Mouse (Mus musculus): ENCODE measurements around the gene Camta1.
A peak's percentile ranks its signal among the peaks of the same experiment; 100 is the strongest.

The Camta1 gene

DNA sequence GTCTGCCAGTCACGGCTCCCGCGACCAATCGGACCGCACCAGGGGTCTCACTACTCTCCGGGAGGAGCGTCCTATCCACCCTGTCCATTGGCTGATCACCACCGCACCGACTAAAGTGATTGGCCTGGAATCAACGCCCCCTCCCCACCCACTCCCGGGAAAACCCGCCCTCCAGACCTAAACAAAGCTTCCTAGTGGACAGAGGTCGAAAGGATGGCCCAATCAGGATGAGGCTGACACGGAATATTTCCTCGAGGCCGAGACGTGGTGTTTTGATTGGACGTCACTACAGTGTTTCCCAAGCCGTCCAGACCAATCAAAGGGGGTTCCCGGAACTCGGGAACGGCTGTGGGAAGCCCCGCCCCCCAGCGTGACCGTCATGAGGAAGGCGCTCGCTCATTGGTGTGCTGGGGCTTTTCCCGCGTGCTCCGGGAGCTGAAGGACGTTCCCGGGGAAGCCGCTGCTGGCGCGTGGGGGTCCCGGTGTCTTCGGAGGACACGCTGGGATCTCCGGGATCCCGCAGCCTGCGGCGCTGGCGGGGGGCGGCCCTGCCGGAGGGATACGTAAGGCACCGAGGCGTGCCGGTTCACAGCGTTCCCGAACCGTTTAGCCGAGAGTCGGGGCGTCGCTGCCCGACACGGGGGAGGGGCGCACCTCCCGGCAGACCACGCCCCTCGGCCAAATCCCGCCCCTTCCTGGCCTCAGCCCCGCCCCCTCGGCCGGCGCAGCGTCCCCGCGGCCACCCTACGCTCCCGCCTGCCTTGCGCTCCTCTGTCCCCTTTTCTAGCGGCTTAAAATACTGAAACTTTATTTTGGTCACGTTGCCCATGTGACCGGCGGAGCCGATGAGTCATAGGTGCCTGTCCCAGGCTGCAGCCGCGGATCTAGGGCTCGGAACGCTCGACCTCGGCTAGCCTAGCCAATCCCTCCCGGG, at the start of gene Camta1:
Gene Camta1 (minus strand): TSS at position 71 of the 934 bp plus-strand sequence.
- peak; percentile 98 to 99 for DNase-seq

DNA sequence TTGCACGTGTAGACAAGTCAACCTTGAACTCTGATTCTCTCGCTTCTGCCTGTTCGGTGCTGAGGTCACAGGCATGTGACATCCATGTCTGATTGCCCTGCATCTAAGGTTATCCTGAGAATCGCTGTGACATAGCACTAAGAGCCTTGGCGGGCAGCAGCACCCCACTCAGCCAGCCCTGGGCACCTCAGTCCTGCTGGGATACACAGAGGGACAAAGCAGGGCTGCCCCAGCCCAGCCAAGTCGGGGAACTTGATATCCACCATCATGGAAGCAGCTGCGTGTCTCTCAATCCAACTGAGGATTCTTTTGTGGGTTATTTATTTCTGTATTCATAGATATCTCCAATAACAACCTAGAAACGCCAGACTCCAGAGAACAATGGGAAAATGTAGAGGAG, 47.1 kb upstream of the Camta1 start:
- no peak for DNase-seq

DNA sequence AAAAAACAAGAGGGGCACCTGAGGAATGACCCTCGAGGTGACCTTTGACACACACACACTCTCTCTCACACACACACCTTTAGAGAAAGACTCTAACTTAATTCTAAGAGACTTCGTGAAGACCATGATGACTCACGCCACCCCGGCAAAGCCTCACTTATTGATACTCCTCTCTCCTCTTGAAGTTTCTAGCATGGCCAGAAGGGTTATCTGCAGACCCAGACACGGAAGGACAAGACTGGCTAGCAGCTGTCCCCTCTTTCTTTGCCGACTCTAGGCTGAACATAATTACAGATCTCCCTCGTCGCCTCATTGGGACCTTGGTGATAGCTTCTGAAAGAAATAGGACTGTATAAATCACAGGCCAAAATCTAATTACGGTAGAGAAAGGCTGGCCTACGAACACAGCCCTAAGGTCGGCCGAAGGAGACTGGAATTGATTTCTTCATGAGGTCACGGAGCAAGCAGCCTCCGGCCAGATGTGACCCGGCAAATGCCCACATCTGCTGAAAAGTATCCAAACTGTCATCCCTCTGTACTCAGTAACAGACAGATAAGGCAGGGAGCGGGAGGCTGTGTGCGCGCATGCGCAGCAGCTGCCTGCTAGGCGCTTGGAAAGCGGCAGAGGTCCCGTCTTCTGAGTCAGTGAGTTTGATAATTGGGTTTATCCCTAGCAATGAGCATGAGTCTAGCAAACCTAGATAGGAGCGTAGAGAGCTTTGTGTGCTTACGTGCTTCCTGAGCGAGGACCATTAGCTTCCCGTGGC, 46.1 kb upstream of the Camta1 start:
- DNase-seq, result no peak

DNA sequence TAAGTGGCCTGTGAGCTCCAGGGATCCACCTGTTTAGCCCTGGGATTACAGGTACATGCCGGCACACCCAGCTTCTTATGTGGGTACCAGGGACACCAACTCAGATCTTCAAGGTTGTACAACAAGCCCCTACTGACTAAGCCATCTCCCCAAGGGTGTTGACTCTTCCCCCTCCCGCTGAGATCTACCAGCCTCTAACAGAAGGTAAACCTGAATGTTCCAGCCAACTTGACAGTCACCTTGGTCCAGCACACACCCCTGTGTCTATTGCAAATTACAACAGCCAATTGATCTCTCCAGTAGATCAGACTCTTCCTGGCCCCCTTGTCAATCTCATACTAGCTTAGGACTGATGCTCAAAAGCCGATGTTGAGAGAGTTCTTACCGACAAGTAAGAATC, 43.9 kb upstream of the Camta1 start:
- DNase-seq, result no peak

DNA sequence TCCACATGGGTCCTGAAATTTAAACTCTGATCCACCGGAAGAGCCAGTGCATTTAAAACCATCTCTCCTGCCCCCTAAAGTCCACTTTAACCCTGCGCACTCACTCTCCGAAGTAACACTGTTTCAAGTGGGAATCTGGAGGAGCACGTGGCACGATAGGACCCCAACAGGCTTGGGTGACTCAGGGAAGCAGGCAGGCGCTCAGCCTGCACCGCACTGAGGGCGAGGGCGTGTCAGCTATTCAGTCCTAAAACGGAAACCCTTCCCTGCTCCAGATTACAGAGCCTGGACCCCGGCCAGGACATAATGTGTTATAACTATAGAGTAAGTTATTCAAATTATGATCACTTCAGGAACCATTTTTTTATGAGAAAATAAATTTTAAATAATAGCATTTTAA, 42.4 kb upstream of the Camta1 start:
- DNase-seq, result no peak

DNA sequence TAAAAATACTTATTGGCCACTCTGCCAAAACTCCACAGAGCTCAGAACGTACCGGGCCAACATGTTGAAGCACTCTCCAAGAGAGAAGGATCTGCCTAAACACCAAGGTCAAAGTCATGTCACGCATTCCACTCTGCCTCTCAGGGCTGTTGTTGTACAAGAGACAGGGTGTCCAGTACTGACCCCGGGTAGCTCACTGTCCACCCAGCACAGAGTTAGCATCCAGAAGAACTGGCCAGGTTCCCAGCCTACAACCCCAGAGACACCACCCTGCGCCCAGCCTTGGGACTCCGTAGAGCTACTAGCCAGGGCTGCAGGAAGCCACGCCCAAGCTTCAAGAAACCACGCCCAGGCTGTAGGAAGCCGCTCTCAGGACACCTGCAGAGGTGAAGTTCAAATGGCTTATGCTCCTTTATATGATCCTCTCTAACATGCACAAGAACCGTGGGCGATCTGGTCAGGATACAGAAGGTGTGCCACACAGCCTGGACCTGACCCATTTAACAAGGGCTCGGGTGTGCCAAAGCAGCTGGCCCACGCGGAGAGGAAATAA, 41.1 kb upstream of the Camta1 start:
- DNase-seq, result no peak

DNA sequence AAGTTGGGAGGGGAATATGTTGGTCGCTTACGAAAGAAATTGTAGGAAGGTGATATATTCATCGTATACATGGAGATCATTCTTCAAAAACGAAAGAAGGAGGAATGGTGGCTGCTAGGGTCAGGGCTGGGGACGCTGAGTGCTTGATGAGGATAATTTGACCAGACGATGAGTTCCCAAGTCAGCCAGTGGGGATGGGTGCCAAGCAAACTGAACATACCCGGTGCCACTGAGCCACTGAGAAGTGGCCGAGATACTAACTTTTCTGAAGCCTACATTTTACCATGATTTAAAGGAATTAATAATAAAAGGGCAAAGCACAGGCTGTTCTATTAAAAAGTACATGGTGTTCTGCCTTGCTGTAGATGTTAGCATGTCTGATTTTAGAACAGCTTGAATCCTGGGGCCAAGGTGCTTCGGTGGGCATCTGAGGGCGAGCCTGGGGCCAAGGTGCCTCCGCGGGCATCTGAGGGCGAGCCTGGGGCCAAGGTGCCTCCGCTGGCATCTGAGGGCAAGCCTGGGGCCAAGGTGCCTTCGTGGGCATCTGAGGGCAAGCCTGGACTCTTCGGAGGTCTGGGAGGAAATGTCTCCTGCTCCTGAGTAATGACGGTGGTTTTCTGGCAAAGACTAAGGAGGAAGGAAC, 40.5 kb upstream of the Camta1 start:
- no peak for DNase-seq

DNA sequence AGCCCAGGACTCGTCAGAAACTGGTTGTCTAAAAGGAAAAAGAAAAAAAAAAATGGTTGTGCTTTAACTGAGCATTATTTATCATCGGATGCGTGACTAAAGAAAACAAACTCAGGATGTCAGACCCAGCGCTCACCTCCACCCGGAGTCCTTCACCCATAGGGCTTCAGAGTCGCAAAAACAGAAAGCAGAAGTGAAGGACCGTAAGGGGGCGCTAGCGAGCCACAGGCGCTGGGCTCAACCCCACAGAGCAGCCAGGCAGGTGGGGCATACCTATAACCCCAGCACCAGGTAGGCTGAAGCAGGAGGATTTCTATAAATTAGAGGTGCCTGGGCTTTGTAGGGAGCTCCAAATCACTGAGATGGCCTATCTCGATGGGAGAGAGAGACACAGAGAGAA, 39.7 kb upstream of the Camta1 start:
- DNase-seq, result no peak

DNA sequence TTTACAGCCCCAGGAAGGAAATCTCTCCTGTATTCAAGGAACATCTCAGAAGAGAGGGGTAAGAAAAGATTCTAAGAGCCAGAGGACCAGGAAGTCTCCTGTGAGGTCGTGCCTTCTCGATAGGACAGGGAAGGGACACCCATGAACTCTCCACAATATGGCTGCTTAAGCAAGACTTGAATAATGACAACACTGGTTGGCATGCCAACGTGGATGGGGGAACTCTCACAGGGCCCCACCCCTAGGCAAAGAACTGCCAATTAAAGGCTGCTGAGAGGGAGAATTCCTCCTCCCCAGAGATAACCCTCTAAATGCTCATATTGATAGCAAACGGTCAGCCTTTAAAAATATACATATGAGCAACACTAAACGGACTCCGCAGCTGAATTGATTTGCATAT, 39.1 kb upstream of the Camta1 start:
- no peak for DNase-seq

DNA sequence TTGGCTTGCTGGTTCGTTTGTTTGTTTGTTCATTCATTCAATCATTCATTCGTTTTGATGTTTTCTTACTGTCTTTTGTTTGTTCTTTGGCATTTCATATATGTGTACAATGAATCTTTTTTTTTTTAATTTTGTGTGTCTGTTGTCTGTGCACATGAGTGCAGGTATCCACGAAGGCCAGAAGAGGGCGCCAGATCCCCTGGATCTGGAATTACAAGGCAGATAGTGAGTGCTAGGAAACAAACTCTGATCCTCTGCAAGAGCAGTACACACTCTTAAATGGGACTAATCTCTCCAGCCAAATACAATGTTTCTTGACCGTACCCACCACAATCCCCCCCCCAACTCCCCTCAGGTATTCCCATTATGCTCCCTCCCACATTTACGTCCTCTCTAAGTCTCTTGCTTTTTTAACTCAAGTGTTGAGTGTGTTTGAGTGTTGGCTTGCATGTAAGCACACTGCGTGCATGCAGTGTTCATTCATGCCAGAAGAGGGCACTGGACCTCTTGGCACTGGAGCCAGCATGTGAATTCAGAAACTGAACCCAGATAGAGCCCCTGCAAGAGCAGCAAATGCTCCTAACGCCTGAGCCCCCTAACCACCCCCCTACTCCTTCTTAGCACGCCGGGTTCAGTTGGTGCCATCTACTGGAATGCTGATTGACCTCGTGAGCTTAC, 38.2 kb upstream of the Camta1 start:
- no peak for DNase-seq

DNA sequence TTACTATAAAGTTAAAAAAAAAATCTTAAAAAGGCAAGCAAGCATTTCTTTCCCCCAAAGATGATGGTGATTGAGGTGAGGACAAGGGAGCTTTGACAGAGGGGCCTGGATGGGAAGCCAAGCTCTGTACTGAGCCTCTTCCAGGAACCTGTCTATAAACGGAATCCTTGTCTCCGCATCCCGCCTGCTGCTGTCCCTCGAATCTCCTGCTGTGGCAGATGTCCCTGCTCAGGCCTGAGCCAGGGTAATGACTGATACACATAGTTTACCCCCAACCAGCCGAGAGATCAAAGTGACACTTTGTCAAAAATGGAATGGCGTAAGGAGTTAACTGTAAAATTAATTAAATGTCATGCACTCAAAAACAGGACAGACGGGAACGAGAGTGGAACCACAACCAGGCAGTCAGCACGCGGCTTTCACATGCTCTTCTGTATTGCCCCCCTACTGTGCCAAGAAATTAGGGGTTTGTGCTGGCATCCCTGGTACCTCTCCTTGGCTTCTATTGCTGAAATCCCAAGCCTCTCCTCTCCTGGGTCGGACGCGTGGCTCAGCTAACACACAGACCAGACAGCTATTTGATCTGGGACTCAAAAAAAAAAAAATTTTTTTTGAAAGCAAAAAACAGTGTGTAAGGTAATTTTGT, 37.0 kb upstream of the Camta1 start:
- DNase-seq, result no peak

DNA sequence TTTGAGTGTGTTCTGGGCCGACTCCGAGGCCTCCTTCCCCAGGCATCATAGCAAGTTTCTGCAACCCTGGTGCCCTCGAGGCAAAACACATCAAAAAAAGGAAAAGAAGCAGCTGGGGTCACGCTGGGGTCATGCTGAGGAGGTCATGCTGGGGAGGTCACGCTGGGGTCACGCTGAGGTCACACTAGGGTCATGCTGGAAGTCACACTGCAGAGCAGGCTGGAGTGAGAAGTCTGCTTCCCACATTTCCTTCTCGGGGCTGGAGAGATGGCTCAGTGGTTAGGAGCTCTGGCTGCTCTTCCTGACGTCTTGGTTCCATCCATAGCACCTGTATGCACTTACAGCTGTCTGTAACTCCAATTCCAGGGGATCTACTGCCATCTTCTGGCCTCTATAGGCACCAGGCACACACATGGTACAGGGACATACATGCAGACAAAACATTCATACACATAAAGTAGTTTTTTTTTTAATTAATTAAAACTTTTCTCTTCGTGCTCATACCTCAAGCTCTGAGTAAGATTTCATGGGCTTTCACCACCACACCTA, 35.5 kb upstream of the Camta1 start:
- DNase-seq, result no peak

DNA sequence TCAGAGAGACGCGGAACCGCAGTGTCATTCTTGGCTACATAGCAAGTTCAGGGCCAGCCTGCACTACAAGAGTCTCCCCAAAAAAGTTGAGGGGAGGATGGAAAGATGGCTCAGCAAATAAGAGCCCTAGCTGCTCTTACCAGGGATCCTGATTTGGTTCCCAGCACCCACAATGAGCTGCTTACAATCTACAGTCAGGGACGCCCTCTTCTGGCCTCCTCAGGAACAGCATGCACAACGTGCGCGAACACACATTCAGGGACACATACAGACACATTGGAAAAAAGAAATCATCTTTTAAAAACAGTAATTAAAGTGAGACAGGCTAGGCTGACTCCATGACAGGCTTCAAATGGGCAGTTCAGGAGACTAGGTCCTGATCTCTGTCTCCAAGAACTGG, 33.9 kb upstream of the Camta1 start:
- DNase-seq, result no peak

DNA sequence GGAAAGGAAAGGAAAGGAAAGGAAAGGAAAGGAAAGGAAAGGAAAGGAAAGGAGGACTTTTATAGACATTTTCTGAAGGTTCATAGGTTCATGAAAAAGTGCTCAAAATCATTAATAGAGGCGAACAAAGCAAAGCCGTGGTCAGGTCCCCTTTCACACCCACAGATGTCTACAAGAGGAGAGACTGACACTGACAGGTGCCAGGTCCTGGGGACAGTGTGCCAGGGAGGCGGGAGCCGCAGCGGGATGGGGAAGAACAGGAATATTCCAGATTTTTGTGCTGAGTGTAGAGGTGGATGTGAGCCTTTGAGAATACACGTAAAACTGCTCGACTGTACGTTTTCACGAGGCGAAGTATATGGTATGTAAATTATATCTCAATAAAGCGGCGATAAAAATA, 33.2 kb upstream of the Camta1 start:
- no peak for DNase-seq

DNA sequence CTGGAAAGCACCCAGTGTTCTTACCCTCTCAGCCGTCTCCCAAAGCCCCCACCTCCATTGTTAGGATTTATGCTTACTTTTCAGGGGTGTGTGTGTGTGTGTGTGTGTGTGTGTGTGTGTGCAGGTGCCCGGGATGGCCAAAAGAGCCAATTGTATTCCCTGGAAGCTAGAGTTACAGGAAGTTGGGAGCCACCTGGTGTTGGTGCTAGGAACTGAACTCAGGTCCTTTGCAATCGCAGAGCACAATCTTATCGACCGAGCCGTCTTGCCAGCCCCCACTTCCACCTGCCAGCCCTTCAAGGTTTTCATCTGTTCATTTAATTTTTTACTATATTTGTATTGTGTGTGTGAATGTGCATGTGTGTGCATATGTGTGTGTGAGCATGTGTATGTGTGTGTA, 31.6 kb upstream of the Camta1 start:
- DNase-seq, result no peak

DNA sequence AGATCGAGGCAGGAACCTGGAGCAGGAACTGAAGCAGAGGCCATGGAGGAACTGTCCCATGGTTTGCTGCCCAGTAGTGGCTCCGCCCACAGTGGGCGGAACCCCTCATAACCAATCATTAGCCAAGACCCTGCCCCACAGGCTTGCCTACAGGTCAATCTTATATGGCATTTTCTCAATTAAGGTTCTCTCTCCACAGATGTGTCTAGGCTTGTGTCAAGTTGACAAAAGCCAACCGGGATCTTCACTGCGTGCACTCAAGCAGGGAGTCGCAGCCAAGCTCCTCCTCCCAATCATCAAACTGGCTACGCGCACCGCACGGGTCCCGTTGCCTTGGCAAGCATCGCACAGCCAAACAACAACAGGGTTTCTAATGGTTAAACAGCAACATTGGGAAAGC, 19.9 kb upstream of the Camta1 start:
- DNase-seq, result no peak

DNA sequence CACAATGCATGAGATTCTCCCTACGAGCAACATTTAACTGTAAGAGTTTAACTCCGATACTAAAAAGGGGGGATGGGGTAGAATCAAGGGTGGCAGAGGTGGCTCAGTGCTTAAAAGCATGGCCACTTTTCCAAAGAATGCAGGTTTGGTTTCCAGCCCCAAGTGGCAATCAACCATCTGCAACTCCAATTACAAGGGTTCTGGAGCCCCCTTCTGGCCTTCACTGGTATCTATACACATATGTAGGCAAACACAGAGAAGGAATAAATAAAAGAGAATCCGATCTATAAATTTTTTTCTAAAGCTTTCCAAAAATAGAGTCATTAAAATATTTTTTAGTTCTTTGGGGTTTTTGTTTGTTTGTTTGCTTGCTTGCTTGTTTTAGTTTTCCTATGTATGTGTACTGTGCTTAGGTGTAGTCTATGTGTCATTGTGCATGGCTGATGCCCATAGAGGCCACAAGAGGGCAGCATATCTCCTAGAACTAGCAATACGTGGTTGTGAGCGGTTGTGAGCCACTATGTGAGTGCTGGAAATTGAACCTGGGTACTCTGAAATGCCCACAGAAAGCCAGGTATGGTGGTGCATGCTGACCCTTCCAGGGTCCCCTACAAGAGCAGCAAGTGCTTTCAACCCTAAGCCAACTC, 18.5 kb upstream of the Camta1 start:
- no peak for DNase-seq

DNA sequence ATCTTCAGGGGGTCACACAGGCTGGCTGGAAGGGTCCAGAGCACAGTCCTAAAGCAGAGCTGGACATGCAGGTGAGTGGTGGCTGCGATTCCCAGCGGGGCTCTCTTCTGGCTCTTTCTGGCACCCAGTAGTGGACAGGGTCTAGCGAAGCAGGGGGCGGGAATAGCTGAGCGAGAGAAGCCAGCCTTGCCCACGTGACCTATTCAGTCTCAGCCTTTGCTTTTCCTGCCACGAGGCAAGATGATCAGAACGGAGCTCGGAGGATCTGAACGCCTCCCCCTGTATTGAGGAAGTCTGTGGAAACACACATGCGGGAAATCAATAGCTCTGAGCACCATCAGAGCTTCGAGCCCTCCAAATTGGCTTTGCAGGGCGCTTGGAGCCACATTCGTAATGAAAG, 14.7 kb upstream of the Camta1 start:
- no peak for DNase-seq

DNA sequence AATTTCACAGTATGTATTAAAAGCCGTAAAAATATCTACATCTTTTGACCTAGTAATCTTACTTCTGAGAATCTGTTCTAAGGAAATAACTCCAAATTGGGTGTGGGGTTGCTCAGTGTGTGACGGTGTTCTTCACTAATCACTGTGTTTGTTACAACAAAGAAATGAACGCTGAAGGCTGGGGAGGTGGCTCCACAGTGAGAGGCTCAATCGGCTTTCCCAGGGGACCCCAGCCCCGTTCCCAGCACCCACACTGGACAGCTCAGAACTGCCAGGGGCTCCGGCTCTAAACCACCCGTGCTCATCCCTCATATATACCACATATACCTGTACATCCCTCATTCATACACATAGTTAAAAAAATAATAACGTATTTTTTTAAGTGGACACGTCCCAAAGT, 1.8 kb upstream of the Camta1 start:
- DNase-seq, result peak in 1 of 2 experiments; percentile 7

DNA sequence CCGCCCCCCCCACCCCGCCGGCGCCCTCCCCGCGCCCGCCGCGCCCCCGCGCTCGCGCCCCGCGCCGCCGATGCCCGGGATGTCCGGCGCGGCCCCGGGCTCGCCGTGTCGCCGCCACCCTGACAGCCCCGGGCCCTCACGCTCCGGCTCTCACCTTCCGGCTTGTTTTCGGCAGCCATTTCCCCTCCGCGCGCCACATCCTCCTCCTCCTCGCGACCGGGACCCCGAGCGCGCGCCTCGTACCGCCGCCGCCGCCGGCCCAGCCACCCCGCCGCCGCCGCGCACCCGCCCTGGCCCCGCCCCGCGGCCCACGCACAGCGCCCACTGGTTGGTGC, 238 bp downstream of the Camta1 start:
- no peak for DNase-seq

All from thymus, adult 18-20 months (tissue).